Mouse (Mus musculus) brain, embryonic 14.5 days (tissue): ENCODE data around the gene Hjurp.

Experiments used
- CTCF ChIP-seq: fragments of 200-500 bp; IDR thresholded peaks from 2 replicates; pipeline ENCODE4 v1.5.1; 2012; ENCODE audit warnings: inconsistent platforms, mild to moderate bottlenecking, moderate library complexity, borderline replicate concordance; ENCODE audit not compliant: insufficient read depth, insufficient read length; ENCODE audit errors: extremely low read depth
- POLR2A ChIP-seq: fragments of 200-500 bp; IDR thresholded peaks from 2 replicates; pipeline ENCODE4 v1.6.1; 2012; ENCODE audit warnings: mild to moderate bottlenecking, inconsistent platforms, borderline replicate concordance; ENCODE audit not compliant: poor library complexity, insufficient read depth, insufficient read length, severe bottlenecking; ENCODE audit errors: extremely low read depth

GRCm38 (mm10) chr1:88214462-88214952 is 62.9 kb downstream of the Hjurp start:
- TF ChIP-seq CTCF (no peak), POLR2A (no peak)
